Mouse (Mus musculus) forebrain, embryonic 13.5 days (tissue): ENCODE results near the gene Clec2d. TPM values are rescaled to one million over a fixed set of nuclear protein-coding genes. Genes with fewer than 3 reads are reported as not detected.
"Not testable (repeated sequence)": the region's sequence is repeated elsewhere in the genome, so short reads cannot be mapped to it uniquely, and the experiment has no call there.

Experiments used
- ATAC-seq: fragments of 200-750 bp; cut with Nextera tagmentation; 2 replicates; pipeline ENCODE4 v1.8.0; 2017
- H3K27ac ChIP-seq: fragments of 300-500 bp; sonication (generic); 2 replicates; pipeline ENCODE4 v1.5.1; 2015; ENCODE audit warnings: inconsistent platforms, mild to moderate bottlenecking, moderate library complexity
- H3K27me3 ChIP-seq: fragments of 300-500 bp; sonication (generic); 2 replicates; pipeline ENCODE4 v1.6.1; 2015; ENCODE audit warnings: mild to moderate bottlenecking, inconsistent platforms
- H3K36me3 ChIP-seq: fragments of 300-500 bp; sonication (generic); 2 replicates; pipeline ENCODE4 v1.6.1; 2015; ENCODE audit warnings: mild to moderate bottlenecking, inconsistent platforms; ENCODE audit not compliant: poor library complexity, severe bottlenecking
- H3K4me1 ChIP-seq: fragments of 300-500 bp; sonication (generic); 2 replicates; pipeline ENCODE4 v1.6.1; 2015; ENCODE audit warnings: inconsistent platforms
- H3K4me2 ChIP-seq: fragments of 300-500 bp; sonication (generic); 2 replicates; pipeline ENCODE4 v1.6.1; 2015; ENCODE audit warnings: inconsistent platforms, mild to moderate bottlenecking, moderate library complexity
- H3K4me3 ChIP-seq: fragments of 300-500 bp; sonication (generic); 2 replicates; pipeline ENCODE4 v1.5.1; 2015; ENCODE audit warnings: mild to moderate bottlenecking, inconsistent platforms
- H3K9ac ChIP-seq: fragments of 300-500 bp; sonication (generic); 2 replicates; pipeline ENCODE4 v1.6.1; 2015; ENCODE audit warnings: mild to moderate bottlenecking, inconsistent platforms
- H3K9me3 ChIP-seq: fragments of 300-500 bp; sonication (generic); replicated peaks from 2 replicates; pipeline ENCODE4 v1.6.1; 2016; ENCODE audit warnings: inconsistent platforms
- WGBS: fragments of 180-500 bp; shearing (Covaris S2); methylation state at CpG from one replicate; pipeline ENCODE4 v1.1.7; 2015; 5-methylcytosine and 5-hydroxymethylcytosine counted together
- polyA plus RNA-seq: library from polyadenylated mRNA; unstranded; fragments of >200 nt; fragmentation: Nextera tagmentation; extraction: Ambion mirVana; gene quantifications from 2 replicates; pipeline ENCODE4 v1.2.1, GENCODE M21; 2015

The Clec2d gene
- polyA plus RNA-seq, 1 experiment from 2014 or later: not detected

GRCm38 (mm10) chr6:129200066-129200465 lies 19.7 kb downstream of the Clec2d start:
- ATAC-seq, H3K4me2 ChIP-seq, H3K4me1 ChIP-seq, H3K27ac ChIP-seq, H3K27me3 ChIP-seq, H3K9ac ChIP-seq, H3K36me3 ChIP-seq, H3K9me3 ChIP-seq, H3K4me3 ChIP-seq: not testable (repeated sequence)

- Histone ChIP-seq H3K27me3 (no peaks in the 10 kb centered on the region), H3K36me3 (no peaks in the 10 kb centered on the region), H3K9me3 (no peaks in the 10 kb centered on the region), H3K4me3 (no peak overlapping the region), H3K4me2 (no peak overlapping the region), H3K4me1 (no peaks in the 10 kb centered on the region), H3K27ac (no peak overlapping the region), H3K9ac (no peak overlapping the region)
- 89% methylated on average over 1 of the region's 1 CpGs for WGBS
- ATAC-seq: no peak
Observed at GRCm38 (mm10) chr6:129202306-129202705, 21.9 kb downstream of the Clec2d start.

GRCm38 (mm10) chr6:129204342-129204741 lies 23.9 kb downstream of the Clec2d start:
- 96% methylated on average over 1 of the region's 1 CpGs for WGBS
- no peak for ATAC-seq

GRCm38 (mm10) chr6:129204838-129205237 lies 24.4 kb downstream of the Clec2d start:
- Histone ChIP-seq H3K27me3 (no peaks in the 10 kb centered on the region), H3K4me3 (no peak overlapping the region), H3K4me2 (no peak overlapping the region), H3K36me3 (no peaks in the 10 kb centered on the region), H3K4me1 (no peaks in the 10 kb centered on the region), H3K27ac (no peak overlapping the region), H3K9me3 (no peaks in the 10 kb centered on the region), H3K9ac (no peak overlapping the region)
- WGBS: 84% methylated on average over 3 of the region's 3 CpGs
- no peak for ATAC-seq

More at GRCm38 (mm10) chr6:129204342-129204741, 23.9 kb downstream of the Clec2d start:
- no peaks in the 10 kb centered on the region for H3K27me3 ChIP-seq
- H3K4me1 ChIP-seq: no peaks in the 10 kb centered on the region
- H3K36me3 ChIP-seq: no peaks in the 10 kb centered on the region
- H3K9ac ChIP-seq: no peak overlapping the region
- H3K4me2 ChIP-seq: no peak overlapping the region
- no peaks in the 10 kb centered on the region for H3K9me3 ChIP-seq
- no peak overlapping the region for H3K4me3 ChIP-seq
- no peak overlapping the region for H3K27ac ChIP-seq

DNA sequence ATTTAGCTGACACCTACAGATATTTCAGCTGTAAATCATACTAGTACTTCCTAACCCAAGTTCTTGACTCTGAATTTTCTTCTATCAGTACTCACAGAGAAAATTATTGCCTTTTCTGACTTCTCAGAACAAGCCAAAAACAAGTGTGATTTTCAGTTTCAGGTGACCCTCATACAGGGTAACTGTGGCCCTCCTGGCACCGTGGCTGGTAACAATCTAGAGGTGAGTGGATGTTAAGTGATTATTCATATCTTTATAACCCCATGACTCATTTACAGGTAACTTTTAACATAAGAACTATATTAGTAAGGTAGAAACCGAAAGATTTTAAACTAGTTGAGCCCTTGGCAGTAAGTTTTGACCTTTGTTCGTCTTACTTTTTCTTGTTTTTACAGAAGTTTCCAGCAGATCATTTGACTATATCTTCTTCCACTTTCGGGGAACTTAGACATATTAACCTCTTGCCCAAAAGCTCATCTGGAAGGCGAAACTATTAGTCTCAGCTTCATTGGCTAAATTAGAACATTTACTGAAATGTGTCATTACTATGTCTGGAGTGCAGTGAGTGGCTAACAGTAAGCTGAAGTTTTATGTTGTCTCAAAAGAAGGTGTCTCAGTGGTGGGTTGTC lies 28.6 kb downstream of the Clec2d start:
- Histone ChIP-seq H3K36me3 (no peaks in the 10 kb centered on the region), H3K9me3 (no peaks in the 10 kb centered on the region), H3K27me3 (no peaks in the 10 kb centered on the region), H3K4me3 (no peak overlapping the region), H3K9ac (no peak overlapping the region), H3K4me2 (no peak overlapping the region), H3K27ac (no peak overlapping the region), H3K4me1 (no peaks in the 10 kb centered on the region)
- ATAC-seq: no peak
- WGBS: 90% methylated on average over 5 of the region's 5 CpGs

DNA sequence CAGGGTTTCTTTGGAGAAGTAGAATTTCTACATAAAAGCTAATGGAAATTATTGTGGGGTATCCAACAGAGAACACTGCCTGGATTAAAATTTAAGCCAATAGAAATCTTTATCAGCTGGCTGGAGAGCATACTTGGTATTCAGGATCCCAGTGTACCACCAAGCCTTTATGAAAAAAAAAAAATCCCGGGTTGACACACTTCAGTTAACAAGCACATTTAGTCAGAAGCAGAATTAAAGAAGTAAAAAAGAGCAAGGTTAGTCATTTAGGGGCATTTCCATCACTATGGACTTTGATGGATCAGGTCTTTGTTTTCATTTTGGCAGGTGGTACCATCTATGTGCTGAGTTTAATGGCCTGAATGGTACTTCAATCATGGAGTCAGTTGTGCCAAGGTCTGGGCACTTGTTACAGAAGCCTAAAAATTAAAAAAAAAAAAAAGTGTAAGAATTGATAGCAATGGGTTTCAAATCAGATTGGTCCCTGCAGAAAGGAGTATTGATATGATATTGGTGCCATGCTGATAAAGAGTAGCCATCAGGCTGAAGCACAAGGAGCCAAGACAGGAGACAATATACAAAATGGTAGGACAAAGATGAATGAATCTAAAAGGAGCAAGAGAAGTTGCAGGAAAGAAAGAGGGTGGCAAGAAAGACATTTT lies 29.5 kb downstream of the Clec2d start:
- no peak for ATAC-seq
- Histone ChIP-seq H3K9ac (no peak overlapping the region), H3K4me3 (no peak overlapping the region), H3K27me3 (no peaks in the 10 kb centered on the region), H3K27ac (no peak overlapping the region), H3K4me1 (no peaks in the 10 kb centered on the region), H3K9me3 (no peaks in the 10 kb centered on the region), H3K36me3 (no peaks in the 10 kb centered on the region), H3K4me2 (no peak overlapping the region)
- WGBS: 63% methylated on average over 1 of the region's 1 CpGs

DNA sequence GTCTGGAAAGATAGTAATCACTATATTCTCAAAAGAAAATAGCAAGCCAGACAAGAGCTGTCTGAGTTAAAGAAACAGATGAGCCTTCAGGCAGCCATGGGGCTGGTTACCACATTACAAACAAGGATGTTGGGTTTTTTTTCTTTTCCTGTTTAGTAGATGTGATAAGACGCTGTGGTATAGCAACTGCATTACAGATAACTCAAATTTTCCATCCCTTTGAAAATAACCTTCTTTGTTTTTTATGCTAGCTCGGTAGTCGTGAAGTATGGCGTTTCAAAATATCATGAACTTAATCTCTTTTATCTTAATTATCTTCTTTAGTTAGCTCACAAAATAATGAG lies 30.0 kb downstream of the Clec2d start:
- Histone ChIP-seq H3K4me1 (no peaks in the 10 kb centered on the region), H3K4me3 (no peak overlapping the region), H3K9me3 (no peaks in the 10 kb centered on the region), H3K4me2 (no peak overlapping the region), H3K36me3 (no peaks in the 10 kb centered on the region), H3K27ac (no peak overlapping the region), H3K27me3 (no peaks in the 10 kb centered on the region), H3K9ac (no peak overlapping the region)
- 92% methylated on average over 4 of the region's 4 CpGs for WGBS
- no peak for ATAC-seq

DNA sequence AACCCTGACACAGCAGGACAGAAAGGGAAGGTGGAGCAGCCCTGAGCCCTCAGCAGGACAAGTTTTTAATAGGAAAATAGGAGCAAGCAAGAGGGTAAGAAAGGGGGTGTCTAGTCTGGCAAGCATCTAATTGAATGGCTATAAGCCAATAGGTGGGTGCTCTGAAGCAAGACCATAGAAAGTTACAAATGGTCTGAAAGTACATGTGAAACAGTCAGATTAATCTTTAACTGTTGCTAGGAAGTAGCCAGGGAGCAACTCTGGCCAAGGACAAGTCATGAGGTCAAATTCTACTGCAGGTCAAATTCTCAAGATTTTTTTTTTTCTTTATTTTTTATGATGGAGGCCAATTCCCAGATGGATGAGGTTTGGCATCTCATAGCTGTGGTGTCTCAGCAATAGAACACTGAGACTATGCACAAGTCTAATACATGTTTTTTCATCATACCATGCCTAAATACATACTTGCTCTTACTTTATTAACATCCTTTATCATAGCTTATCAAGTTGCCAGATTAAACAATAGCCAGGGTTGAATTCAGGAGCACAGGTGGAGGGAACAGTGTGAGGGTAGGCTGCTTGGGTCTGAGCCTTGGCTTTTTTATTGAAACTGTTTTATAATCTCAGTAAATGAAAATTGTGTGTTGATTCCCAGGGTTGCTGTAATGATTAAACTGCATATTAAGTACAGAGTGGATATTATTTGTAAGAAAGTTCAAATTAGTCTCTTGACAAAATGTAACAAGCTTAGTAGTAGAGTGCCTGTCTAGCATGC lies 32.2 kb downstream of the Clec2d start:
- no peak overlapping the region for H3K9ac ChIP-seq
- no peaks in the 10 kb centered on the region for H3K9me3 ChIP-seq
- no peaks in the 10 kb centered on the region for H3K27me3 ChIP-seq
- no peaks in the 10 kb centered on the region for H3K36me3 ChIP-seq
- H3K4me2 ChIP-seq: no peak overlapping the region
- H3K4me3 ChIP-seq: no peak overlapping the region
- no peak overlapping the region for H3K27ac ChIP-seq
- no peaks in the 10 kb centered on the region for H3K4me1 ChIP-seq
- ATAC-seq: no peak

DNA sequence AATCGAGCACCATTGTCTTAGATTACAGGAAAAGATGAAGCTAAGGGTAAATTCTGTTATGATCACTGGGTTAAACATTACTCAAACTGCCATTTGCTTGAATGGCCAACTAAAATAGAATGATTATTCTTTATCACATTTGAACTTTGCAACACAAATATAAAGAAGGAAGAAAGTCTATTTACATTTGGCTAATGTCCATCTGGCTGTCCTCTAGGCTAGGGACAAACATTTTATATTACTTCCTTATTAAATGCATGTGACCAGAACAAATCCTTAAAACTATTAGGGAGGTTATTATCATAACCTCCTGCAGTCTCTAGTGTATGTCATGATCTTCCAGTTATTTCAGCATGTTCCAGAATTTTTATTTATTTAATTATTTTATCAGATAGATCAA lies 33.1 kb downstream of the Clec2d start:
- 82% methylated on average over 1 of the region's 1 CpGs for WGBS
- Histone ChIP-seq H3K4me3 (no peak overlapping the region), H3K9ac (no peak overlapping the region), H3K36me3 (no peaks in the 10 kb centered on the region), H3K4me2 (no peak overlapping the region), H3K9me3 (no peaks in the 10 kb centered on the region), H3K4me1 (no peaks in the 10 kb centered on the region), H3K27me3 (no peaks in the 10 kb centered on the region), H3K27ac (no peak overlapping the region)
- ATAC-seq: no peak

- Histone ChIP-seq H3K9me3 (no peaks in the 10 kb centered on the region), H3K4me3 (no peak overlapping the region), H3K9ac (no peak overlapping the region), H3K27me3 (no peaks in the 10 kb centered on the region), H3K27ac (no peak overlapping the region), H3K4me1 (no peaks in the 10 kb centered on the region), H3K4me2 (no peak overlapping the region), H3K36me3 (no peaks in the 10 kb centered on the region)
- no peak for ATAC-seq
- 96% methylated on average over 2 of the region's 2 CpGs for WGBS
Observed at GRCm38 (mm10) chr6:129214263-129214662, 33.8 kb downstream of the Clec2d start.

DNA sequence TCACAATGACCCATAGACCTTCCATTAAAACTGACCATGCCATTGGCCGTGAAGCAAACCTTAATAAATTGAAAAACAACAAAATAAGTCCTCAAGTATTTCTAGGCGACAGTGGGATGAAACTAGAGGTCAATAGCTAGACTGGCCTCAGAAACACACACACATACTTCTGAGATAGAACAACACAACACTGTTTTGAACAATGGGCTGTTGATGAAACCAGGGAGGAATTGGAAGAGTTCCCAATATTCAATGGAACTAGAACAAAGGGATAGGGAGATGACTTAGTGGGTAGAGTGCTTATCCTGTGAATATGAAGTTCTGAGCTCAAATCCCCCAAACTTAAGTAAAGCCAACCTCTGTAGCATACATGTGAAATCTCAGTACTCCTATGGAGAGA lies 34.6 kb downstream of the Clec2d start:
- no peak overlapping the region for H3K9ac ChIP-seq
- no peak overlapping the region for H3K4me2 ChIP-seq
- no peak for ATAC-seq
- no peak overlapping the region for H3K27ac ChIP-seq
- H3K36me3 ChIP-seq: no peaks in the 10 kb centered on the region
- no peak overlapping the region for H3K4me3 ChIP-seq
- WGBS: 87% methylated on average over 2 of the region's 2 CpGs
- H3K27me3 ChIP-seq: no peaks in the 10 kb centered on the region
- no peaks in the 10 kb centered on the region for H3K9me3 ChIP-seq
- no peaks in the 10 kb centered on the region for H3K4me1 ChIP-seq

DNA sequence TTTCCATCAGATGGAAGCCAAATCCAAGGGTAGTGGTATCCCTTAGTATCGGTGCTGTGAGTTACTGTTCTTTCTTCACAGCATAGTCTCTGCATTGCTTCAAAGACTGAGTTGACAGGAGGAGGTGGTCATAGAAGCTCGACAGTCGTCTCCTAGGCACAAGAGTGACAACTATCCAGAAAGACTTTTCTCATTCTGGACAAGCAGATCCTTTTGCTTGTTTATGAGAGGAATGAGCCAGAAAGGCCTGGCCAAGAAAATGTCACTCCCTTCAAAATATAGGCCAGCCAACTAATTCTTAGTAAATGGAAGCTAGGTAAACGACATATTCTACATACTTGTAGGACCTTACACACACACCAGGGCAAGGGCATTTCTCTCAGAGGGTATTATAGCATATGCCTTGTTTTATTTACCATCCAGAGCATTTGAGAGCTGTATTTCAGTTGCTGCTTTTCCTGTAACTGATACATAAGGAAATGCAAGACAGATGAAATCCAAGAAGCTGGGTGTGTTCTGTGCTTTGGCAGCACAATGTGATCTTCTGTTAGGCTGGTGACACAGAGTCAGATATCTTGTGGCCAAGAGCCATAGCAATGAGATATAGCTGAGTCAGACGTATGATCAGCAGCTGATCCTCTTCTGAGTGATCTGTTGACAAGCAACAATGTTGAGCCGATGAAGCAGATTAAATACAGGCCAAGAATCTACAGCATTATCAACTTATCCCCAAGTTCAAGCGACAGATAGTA lies 35.6 kb downstream of the Clec2d start:
- WGBS: 89% methylated on average over 7 of the region's 7 CpGs
- no peak for ATAC-seq
- H3K36me3 ChIP-seq: no peaks in the 10 kb centered on the region

More for the DNA sequence above, 35.6 kb downstream of the Clec2d start:
- Histone ChIP-seq H3K9ac (no peak overlapping the region), H3K9me3 (no peaks in the 10 kb centered on the region), H3K4me2 (no peak overlapping the region), H3K27me3 (no peaks in the 10 kb centered on the region), H3K4me1 (no peaks in the 10 kb centered on the region), H3K4me3 (no peak overlapping the region), H3K27ac (no peak overlapping the region)
